Mouse (Mus musculus) lung, adult 2 months (tissue): Measurements from ENCODE around the gene Capns1. TPM values are rescaled to one million over a fixed set of nuclear protein-coding genes. Genes with fewer than 3 reads are reported as not detected.
"Not testable (repeated sequence)": the region's sequence is repeated elsewhere in the genome, so short reads cannot be mapped to it uniquely, and the experiment has no call there.

Experiments
- DNase-seq: peaks from one replicate; pipeline ENCODE4 v3.0.0; 2022
- H3K4me1 ChIP-seq: fragments of 200-500 bp; 2 replicates; pipeline ENCODE4 v1.6.1; 2011; ENCODE audit warnings: low read length; ENCODE audit not compliant: control insufficient read depth, insufficient read depth
- H3K4me3 ChIP-seq: fragments of 200-500 bp; replicated peaks from 2 replicates; pipeline ENCODE3; 2011; ENCODE audit warnings: low read depth, mild to moderate bottlenecking, control low read depth, low read length; ENCODE audit errors: extremely low read depth
- CTCF ChIP-seq: fragments of 200-500 bp; IDR thresholded peaks from 2 replicates; pipeline ENCODE4 v1.5.1; 2011; ENCODE audit warnings: mild to moderate bottlenecking, low read length, control low read depth; ENCODE audit not compliant: insufficient read depth
- POLR2A ChIP-seq: fragments of 200-500 bp; IDR thresholded peaks from 2 replicates; pipeline ENCODE4 v1.6.1; 2011; ENCODE audit warnings: low read depth, mild to moderate bottlenecking, control low read depth, low read length, borderline replicate concordance; ENCODE audit errors: extremely low read depth
- WGBS: fragments of 180-500 bp; shearing (Covaris S2); methylation state at CpG from one replicate; pipeline ENCODE4 v1.1.7; 2018; 5-methylcytosine and 5-hydroxymethylcytosine counted together
- polyA plus RNA-seq: library from polyadenylated mRNA; depleted of rRNA; stranded (reverse); fragments of >200 nt; gene quantifications from 2 replicates; pipeline ENCODE4 v1.2.3, GENCODE M21; 2012

Capns1 gene
- polyA plus RNA-seq, 1 experiment: 1,083 TPM

- Histone ChIP-seq H3K4me1 (peaks cover 4% of the 10 kb centered on the region; the same call in 1 of the 2 replicates), H3K4me3 (peak overlapping the region; percentile 71)
- DNase-seq: peak; percentile 48
- TF ChIP-seq CTCF: no peak
- no peak for TF ChIP-seq POLR2A
- under 1% methylated on average over 26 of the region's 26 CpGs for WGBS
Observed at GRCm38 (mm10) chr7:30194101-30194831, 4.3 kb downstream of the Capns1 start.

GRCm38 (mm10) chr7:30193581-30194100, 5.0 kb downstream of the Capns1 start:
- no peak for TF ChIP-seq CTCF
- no peak for TF ChIP-seq POLR2A
- peak; percentile 81 for DNase-seq
- Histone ChIP-seq H3K4me1 (peaks cover 4% of the 10 kb centered on the region; the same call in 1 of the 2 replicates), H3K4me3 (peak overlapping the region; percentile 71)
- 2% methylated on average over 26 of the region's 26 CpGs for WGBS

DNA sequence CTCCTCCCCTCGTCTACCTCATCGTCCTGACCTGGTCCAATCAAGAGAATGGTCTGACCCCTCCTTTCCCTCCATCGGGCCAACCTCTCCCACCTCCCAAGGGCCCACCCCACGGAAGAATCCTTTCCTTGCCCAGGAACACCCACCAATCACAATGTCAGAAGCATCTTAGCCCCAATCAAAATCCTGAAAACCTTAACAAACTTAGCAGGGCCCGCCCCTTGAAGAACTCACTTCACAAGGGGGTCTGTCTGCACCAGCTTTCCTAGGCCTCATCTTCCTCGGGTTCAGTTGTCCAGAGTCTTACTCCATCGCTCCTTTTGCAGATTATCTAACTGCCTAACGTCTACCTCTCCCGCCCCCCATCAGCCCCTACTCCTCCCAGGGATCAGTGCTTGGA, 5.6 kb downstream of the Capns1 start:
- 48% methylated on average over 9 of the region's 9 CpGs for WGBS
- no peak overlapping the region for H3K4me3 ChIP-seq
- no peak for DNase-seq
- TF ChIP-seq POLR2A (no peak), CTCF (no peak)
- H3K4me1 ChIP-seq: peaks cover 4% of the 10 kb centered on the region; the same call in 1 of the 2 replicates

- Histone ChIP-seq H3K4me3 (no peak overlapping the region), H3K4me1 (peaks cover 4% of the 10 kb centered on the region; the same call in 1 of the 2 replicates)
- TF ChIP-seq POLR2A (no peak), CTCF (no peak)
- WGBS: 86% methylated on average over 12 of the region's 12 CpGs
- no peak for DNase-seq
Observed at GRCm38 (mm10) chr7:30192088-30192487, 6.5 kb downstream of the Capns1 start.

DNA sequence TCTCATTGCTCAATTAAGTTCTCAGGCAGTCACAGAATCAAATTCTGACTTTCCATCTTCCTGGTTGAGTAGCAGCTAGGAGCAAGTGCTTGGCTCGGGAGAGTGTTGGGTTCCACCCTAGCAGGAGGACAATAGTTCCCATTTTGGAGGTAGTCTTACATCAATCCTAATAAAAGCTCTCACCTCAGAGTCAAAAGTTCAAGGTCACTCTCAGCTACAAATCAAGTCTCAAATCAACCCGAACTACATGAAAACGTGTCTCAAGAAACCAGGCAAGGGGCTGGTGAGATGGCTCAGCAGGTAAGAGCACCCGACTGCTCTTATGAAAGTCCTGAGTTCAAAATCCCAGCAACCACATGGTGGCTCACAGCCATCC, 9.5 kb downstream of the Capns1 start:
- no peak for DNase-seq
- TF ChIP-seq CTCF (no peak), POLR2A (no peak)
- Histone ChIP-seq H3K4me3 (no peak overlapping the region), H3K4me1 (peaks cover 5% of the 10 kb centered on the region; the same call in 1 of the 2 replicates)
- WGBS: 81% methylated on average over 4 of the region's 4 CpGs

DNA sequence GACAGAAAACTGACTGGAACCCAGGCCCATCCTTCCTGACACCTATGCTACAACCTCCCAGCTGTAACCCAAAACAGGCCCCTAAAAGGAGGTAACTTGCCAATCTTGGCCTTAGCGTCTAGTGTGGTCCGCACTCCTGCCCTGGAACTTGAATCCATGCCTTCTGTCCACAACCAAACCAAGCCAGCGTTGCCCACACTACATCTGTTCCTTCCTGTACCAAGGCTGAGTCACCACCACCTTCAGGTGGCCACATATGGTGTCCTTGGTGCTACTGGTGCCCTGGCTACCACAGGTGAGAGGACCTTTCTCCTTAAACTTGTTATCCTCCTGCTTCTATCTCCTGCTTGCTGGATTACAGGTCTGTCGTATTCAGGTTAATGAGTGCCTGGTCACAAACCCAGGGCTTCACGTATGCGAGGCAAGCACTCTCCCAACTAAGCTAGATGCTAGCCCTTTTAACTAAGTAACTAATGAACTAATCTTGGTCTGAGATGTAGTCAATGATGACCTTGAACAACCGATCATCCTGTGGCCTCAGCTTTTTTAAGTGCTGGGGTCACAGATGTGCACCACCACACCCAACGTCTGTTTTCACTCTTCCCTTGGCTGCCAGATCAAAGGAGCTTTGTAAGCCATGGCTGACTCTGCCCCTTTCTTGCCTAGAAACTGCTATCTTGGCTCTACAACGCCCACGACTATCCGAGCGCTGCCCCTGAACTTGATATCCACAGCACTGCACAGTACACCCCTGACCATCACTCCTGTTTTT, 10.1 kb downstream of the Capns1 start:
- DNase-seq: no peak
- no peak for TF ChIP-seq POLR2A
- TF ChIP-seq CTCF: no peak
- WGBS: 79% methylated on average over 12 of the region's 12 CpGs
- no peak overlapping the region for H3K4me3 ChIP-seq
- peaks cover 5% of the 10 kb centered on the region; the same call in 1 of the 2 replicates for H3K4me1 ChIP-seq

DNA sequence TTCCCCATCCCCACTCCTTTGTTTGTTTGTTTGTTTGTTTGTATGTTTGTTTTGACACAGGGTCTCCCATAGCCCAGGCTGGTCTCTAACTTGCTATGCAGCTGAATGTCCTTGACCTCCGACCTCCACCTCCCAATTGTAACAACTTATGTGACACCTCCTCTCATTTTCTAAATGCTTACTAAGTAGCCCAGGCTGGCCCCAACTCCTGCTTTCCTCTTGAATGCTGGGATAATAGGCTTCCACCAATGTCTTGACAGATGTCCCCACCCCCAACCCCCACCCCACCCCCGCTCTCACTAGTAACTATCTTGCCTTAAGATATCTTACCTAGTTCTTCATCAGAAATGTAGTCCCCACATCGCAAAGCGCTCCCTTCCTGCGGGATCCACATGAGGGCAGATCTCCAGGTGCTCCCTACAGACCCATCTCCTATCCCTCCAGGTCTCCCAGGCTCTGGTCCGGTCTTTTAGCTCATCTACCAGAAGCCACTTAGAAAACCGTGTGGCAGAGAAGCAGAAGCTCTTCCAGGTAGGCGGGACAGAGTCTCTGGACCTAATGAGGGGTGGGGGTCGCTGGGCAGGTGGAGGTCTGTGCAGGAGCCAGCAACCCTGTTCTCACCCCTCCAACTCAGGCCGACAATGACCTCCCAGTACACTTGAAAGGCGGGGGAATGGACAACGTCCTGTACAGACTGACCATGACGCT, 13.8 kb downstream of the Capns1 start:
- Histone ChIP-seq H3K4me1 (0 out of 2 replicates have a peak, but pooled peaks cover 2% of the 10 kb centered on the region), H3K4me3 (no peak overlapping the region)
- WGBS: 75% methylated on average over 13 of the region's 13 CpGs
- TF ChIP-seq CTCF (no peak), POLR2A (no peak)
- DNase-seq: no peak

DNA sequence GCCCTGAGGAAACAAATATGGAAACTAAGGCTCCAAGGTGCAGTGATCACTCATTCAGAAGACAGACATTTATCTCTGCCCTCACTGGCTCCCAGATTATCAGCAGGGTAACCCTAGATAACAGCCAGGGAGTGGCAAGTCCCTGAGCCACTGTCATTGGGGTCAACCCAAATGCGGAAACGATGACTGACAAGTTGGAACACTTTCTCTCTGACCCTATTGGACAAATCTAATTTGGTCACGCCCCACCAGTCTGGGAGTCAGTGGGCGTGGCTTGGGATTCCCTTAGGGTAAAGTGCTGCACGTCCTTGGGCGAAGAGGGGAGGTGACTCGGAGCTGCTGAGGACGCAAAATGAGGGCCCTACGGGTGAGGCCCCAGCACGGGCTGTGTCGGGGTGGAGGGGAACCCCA, 14.7 kb downstream of the Capns1 start, which contains the start of gene Cox7a1:
Gene Cox7a1, plus strand, starts transcription at position 266 of the 411 bp plus-strand sequence.
- DNase-seq: peak; percentile 88
- 0 out of 2 replicates have a peak, but pooled peaks cover 2% of the 10 kb centered on the region for H3K4me1 ChIP-seq
- TF ChIP-seq CTCF: no peak
- peak; percentile 41; the same call in 1 of the 2 replicates for TF ChIP-seq POLR2A
- WGBS: 1% methylated on average over 11 of the region's 11 CpGs
- H3K4me3 ChIP-seq: peak within 1 kb of the TSS; percentile 5

- 70% methylated on average over 6 of the region's 7 CpGs for WGBS
- not testable (repeated sequence) for H3K4me1 ChIP-seq, H3K4me3 ChIP-seq, DNase-seq
Observed at GRCm38 (mm10) chr7:30183189-30183588, 15.4 kb downstream of the Capns1 start.

DNA sequence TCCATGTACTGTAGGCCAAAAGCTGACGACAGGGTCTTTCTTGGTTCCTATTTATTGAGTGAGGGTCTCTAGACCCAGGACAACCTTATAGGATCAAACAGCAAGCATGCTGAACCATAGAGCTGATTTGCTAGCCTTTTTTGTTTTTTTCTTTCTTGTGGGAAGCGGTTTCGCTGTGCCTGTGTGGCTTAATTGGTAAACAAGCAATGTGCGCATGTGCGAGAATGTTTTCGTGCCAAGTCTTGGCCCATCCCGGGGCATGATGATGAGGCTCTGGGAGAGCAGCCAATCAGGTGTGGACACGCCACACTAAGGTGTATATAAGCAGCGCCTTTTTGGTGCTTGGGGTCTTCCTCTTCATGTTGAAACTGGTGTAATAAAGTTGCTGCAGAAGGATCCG, 16.7 kb downstream of the Capns1 start:
- DNase-seq, H3K4me3 ChIP-seq, H3K4me1 ChIP-seq: not testable (repeated sequence)
- WGBS: 92% methylated on average over 10 of the region's 10 CpGs
